Mouse (Mus musculus): ENCODE measurements at regions not wholly inside any gene's neighbourhood (a gene's known extent, or its start where the extent isn't known, plus 50 kb on each side); places are given as distances from the start of the nearest gene placed in this dataset.
"Not testable (repeated sequence)": the region's sequence is repeated elsewhere in the genome, so short reads cannot be mapped to it uniquely, and the experiment has no call there.

DNA sequence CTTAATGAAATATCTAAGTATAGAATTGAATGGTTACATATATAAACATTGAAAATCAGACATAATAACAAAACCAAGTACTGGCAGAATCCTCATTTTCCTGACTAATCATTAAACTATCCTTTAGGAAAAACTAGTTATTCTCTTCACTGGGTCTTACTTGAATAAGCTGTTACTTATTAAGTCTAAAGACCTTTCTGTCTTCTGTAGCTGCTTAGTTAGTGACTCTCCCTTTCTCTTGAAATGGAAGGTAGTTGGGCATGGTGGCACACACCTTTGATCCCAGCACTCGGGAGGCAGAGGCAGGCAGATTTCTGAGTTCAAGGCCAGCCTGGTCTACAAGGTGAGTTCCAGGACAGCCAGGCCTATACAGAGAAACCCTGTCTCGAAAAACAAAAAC lies 135.9 kb upstream of the Abcb5 start:
- DNase-seq = not testable (repeated sequence)

DNA sequence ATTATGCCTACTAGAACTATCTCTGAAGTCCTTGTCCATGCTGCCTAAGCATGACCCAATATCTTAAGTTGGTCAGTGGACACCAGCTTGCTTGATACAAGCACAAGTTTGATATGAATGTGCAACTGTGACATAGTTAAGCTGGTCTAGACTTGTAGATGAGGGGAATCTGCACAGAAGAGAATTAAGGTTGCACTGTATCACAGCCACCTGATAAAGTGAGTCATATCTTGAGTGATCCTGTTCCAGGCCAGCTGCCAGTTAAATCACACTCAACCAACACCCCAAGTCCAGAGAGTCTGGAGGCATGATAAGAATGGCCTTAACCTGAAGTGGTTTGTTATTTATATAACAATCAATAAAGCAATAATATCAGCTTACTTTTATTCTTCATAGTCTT lies 133.5 kb upstream of the Abcb5 start:
- DNase-seq = no peak

DNA sequence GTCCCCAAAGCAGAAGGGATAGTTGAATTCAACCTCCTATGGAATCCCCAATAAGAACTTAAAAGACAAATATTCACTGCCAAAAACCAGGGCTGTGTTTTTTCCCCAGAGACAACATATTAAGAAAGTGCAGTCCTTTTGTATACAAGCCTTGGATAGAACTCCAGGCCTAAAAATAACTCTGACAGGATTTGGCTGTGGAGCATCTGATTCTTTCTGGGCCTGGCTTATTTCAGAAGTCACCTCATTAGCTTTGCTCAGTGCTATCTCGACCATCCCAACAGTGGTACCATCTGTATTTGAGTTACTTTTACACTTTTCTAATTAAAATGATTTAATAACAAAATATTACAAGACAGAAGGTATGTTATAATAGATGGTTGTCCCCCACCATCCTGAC lies 131.6 kb upstream of the Abcb5 start:
- no peak for DNase-seq

DNA sequence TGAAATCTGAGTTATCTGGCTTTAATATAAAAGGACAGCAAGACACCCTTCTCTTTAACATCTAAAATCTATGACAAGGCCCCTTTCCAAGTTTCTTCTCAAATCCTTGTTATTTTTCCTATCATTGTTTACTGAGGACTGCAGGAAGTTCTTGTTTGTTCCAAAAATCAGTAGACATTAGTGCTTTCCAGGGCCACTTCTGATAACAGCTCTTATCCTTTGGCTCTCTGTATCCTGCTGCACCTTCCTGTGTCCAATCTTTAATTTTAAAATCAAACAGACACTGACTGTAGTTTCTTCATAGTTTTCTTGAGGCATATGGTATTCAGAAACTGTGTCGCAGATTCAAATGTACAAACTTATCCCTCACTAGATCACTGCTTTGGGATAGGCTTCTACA lies 128.1 kb upstream of the Abcb5 start:
- DNase-seq = no peak

DNA sequence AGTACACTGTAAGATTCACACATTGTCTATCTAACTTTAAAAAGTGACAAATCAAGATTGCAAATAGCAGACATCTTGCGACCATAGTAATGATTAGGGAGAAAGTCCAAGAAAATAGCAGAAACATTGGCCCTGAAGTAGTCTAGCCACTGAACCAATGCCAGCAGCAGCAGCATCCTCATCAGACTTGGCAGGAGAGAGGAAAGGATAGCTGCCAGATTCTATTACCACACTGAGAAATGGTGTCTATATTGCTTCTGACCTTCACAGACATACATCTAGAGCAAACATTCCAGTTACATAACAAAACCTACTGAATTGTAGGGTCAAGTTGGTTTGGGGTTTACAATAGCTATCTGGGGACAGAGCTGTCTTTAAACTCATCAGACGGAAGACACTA lies 127.2 kb upstream of the Abcb5 start:
- no peak for DNase-seq

DNA sequence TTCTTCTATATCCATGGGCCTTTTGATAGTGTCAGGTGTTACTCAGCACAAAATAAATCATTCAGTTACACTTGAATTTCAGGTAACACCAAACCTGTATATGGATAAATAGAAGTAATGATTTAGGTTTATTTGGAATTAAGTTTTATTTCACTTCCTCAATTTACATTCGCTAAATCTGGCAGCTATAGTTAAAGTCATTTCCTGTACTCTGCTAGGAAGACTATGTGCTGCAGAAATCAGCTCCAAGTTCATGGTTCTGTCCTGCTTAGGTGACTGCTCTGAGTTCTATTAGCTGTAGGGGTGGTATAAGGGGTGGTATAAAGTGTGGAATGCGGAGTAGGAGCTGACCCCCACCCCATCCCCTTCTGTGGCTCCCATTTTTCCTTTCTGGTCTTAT lies 123.1 kb upstream of the Abcb5 start:
- DNase-seq = no peak

DNA sequence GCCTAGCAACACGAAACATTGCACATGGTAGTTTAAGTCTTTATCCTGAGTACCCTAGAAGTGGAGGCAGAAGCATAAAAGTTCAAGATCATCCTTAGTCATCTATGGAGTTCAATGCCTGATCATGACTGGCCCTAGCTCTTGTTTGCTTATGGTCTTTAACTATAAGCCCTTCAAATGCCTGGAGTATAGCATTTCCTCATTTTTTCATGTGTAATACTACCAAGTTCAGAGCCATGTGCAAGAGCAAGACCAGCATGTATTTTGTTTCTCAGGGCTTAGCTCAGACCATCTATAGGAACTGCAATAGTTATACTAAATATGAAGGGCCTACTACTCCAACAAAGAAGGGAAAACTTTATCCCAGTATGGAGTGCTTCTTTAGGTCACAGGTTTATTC lies 122.4 kb upstream of the Abcb5 start:
- no peak for DNase-seq

DNA sequence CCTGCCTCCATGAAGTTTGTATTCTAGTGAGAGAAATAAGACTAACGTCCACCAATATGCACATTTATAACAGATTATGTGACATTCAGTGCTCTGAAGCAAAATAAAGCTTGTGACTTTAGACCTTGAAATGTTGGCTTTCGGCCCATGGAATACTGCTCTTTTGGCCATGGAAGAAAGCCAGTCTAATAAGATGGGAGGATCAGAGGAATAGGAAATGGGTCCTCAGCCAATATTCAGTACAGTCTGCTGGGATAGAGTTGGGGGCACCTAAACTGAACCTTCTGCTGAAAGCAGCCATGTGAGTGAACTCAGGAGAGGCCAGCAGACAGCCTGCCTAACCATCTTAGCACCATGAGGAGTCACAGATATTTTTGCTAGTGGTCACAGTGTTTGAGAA lies 118.6 kb upstream of the Abcb5 start:
- peak; percentile 49 to 63 for DNase-seq

DNA sequence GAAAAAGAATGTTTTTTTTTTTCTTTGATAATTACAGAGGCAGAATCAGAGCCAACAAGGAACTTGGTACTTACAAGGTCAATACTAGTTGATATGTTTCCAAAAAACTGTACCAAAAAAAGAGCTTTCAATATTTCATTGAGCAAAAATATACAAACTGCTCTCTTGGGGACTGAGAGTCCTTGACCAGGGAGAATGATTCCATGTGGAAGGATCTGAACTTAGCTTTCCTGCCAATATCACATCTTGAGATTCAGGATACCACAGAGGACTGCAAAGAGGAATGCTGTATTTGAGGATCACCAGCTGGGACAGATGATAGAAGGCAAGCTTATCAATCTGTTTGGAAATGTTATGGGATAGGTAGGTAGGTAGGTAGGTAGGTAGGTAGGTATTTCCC lies 116.6 kb upstream of the Abcb5 start:
- peak in 1 of 2 experiments; percentile 8 for DNase-seq

DNA sequence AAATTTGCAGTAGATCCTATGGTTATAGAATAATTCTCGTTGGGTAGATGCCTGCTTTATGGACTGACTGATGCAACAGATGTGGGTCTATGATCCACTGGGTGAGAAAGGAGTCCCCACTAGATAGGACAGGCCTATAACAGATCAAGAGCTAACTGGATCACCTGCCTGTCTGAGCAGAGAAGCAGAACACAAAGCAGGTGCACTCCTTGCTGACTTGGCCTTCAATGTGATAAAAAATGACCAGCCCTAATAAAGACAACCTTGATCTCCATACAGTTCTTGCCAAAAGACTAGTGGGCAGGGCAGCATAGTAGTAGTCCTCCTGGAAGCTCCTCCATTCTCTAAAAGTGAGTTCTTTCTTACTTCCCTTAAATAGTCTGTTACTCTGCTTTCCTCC lies 109.6 kb upstream of the Abcb5 start:
- DNase-seq = no peak

DNA sequence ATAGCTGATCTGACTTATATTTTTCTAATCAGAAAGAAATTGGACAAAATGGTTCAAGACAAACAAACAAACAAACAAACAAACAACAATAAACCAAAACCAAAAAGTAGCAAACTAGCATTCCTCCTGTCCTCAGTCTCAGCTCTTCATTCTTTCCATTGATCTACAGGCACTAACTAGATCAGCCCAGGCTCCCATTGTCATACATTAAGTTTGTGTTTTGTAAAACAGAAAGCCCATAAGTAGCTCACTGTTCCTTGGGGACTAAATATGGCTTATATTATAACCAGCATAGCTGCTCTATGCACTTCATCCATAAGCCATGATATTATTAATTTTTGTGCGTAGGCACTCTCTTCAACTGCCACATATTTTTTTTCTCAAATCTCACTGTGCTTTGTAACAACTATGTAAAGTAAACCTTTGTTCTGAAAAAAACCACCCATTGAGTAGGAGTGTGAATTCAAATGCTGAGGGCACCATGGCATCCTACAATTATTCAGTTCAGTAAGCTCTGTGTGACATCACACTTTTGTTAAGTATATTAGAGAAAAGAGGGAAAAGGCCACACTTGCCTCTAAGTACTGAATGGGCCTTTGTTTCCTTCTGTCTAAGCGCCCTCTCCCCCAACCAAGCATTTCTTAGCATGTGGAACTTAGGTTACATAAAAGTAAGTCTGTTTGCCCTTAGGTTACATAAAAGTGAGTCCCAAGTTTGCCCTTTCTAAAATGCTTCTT lies 108.7 kb upstream of the Abcb5 start:
- no peak for DNase-seq

DNA sequence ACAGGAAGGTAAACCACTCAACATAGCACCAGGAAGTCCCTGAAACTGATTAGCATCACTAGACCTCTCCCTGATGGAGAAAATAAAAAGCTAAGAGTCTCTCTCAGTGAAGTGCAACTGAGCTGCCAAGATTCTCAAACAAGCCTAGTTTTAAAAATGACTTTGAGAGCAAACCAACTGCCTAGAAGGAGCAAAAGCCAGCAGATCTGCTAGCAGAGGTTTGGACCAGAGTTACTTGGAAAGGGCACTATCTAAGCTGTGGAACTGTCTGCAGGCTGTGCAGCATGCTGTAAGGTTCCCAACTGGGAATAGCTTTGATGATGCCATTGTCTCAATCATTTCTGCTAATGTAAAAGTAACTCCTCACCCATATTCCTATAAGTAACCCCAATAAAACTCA lies 107.9 kb upstream of the Abcb5 start:
- no peak for DNase-seq

DNA sequence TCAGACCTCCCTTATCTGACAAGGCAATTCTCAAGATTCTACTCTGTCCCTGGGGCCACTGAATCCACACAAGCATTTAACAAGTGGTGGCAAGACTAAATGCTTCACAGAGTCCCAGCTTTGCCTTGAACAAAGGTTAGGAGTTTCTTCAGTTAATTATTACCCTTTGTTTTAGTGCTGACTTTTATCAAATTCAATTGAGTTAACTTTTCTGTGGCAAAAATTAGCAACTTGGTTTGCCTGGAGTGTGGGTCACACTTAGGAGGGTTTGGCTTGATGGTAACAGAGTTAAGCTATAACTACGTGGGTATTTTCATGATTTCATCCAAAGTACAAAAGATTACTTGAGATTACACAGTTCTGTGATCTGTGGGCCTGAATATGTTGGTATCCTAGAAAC lies 104.7 kb upstream of the Abcb5 start:
- DNase-seq = no peak

DNA sequence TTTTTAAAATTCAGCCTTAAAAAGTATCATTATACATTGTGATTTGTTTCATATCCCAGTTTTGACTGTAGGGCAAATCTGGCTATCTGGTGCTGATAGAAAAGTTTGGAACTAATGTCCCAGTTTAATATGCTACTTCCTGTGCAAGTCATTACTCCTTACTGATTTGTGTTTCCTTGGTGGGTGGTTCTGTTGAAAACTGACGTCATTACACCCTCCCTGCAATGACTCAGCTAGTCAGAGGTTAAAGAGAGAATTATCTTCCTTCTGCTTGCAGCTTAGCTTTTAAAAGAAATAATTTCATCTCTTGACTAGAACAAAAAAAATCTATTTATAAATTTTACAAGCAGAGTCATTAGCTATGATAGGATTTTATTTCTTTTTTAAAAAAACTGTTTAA lies 104.2 kb upstream of the Abcb5 start:
- peak in 1 of 2 experiments; percentile 9 for DNase-seq

DNA sequence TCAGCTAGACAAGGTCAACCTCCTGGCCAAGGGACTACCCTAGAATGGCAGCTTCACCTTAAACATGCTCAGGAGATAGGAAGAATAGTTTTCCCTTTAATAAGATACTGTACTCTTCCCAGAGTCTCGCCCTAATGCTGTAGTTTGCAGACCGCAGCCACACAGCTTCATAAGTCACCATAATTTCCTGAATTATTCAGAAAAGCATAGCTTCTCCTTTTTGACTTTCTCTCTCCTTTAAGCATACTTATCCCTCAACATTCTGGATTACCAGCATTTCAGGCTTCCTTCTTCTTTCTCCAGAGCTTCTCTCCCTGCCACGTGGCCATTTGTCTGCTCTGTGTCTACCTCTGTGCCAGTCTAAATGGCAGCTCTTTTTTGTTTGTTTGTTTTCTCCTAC lies 103.5 kb upstream of the Abcb5 start:
- DNase-seq = no peak

DNA sequence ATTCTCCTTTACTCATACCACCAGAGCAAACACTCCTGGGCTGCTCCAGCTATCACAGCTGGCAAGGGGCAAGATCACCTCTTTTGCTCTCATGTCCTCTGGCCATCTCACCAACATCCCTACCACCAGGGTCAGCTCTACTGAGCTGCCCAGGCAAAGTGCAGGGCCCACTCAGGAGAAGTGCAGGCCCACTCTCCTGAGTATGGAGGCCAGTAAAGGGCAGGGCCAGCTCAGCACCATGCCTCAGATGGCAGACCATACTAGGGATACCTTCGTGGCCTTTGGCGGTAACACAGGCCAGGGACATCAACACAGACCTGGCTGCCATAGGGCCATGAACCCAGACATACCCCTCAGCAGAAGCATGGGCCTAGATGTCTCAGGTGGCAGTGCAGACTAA lies 101.9 kb upstream of the Abcb5 start:
- DNase-seq = no peak

DNA sequence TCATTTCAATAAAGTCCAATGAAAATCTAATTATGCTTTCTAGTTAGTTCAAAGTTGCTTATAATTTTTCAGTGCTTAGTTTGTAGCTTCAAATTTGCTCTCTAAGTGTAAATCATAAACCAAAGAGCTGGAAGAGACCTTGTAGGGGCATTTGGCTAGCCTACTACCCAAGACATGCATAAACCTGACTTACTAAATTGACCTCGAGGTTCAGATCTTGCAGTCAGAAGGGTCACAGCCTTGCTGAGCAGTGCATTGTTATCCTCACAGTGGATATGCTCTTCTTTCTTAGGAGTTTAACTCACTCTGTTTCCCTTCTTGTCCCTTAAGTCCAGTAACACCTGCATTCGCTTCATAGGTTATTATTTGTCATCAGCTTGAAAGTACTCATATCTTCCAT lies 96.7 kb upstream of the Abcb5 start:
- DNase-seq = no peak

DNA sequence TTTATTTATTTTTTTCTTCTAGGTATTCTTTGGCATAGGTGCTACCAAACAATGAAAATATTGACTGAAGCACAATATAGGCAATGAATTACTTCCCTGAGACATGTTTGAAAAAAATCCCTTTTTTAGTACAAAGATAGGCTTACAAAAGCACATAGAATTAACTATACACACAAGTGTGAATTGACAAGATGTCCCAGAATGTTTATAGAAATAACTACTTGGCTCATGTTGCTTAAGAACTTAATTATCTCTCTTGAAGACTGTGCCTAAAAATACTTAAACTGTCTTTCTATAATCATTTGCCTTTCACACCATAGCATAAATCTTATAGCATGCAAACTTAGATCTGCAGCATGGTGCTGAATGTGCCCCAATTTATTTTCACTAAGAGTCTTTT lies 96.3 kb upstream of the Abcb5 start:
- no peak for DNase-seq

DNA sequence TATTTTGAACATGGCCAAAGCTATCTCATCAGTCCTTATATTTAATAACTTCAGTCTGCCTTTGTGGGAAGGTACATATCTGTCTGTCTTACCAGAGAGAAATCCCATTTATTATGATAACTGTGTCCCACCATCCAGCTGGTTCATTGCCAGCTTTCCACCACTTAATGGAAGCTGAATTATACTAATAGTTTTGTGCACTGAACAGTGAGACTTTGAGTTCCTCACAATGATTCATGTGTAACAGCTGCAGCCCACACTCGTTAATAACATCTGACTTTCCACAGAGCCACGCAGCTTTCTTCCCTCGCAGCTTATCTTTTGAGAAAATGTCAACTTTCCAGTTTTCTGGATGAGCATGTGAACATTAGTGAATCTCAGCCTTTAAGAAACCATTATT lies 88.3 kb upstream of the Abcb5 start:
- no peak for DNase-seq

DNA sequence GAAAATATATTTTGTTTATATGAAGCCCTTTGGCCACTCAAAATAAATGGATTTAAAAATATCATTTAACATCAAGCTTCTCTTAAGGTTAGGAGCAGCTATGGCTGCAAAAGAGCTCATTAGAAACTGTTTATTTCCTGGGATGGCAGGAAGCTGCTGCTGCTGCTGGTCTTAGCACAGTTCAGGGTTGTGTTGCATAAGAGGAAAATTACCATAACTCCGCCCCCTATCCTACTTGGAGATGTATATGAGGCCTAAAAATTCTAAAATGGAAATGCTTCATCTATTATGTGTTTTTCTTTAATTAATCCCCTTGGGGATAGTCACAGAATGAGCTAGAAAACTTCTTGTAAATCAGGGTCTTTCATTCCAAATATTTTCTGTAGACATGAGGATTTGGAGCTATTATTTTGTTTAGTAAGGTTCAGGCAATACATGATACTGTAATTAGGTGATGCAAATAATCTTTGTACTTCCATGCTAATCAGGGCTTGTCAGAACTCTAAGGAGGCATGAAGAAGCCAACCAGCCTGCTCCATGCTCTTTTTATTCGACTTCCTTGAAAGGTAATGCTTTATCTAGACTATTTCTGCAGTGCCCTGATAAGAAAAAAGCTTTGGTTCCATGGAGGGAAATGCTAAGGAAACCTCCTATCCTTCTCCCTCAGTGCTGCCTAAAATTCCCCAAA lies 85.6 kb upstream of the Abcb5 start:
- DNase-seq = no peak

DNA sequence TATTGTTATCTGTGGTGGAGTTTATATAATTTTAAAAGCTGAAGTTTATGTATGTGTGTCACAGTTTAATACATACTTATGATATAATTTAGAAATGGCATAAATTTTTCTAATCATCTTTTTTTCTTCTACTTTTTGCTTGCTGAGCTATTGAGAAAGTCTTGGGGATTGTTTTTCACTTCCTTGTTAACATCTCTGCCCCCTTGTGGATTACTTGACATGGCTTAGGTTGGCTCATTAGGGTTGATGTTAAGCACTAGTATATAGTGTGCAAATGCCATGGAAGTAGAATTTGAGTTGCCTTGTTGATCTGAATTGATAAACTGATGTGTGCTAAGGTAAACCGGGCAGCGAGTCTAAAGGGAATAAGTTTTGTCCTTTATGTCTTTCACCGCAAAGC lies 72.1 kb upstream of the Abcb5 start:
- DNase-seq = no peak

DNA sequence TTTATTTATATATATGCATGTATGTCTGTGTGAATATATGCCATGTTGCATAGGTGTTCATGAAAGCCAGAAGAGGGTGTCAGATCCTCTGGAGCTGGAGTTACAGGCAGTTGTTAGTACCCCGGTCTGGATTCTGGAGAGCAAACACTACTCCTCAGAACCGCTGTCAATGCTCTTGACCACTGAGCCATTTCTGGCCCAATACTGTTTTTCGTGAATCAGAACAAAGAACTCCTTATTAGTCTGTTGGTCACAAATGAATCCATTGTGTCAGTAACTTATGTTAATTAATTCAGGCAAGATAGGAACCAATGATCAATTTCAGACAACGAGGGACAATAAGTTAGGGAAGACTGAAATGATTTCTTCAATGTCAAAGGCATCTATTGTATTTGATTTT lies 68.6 kb upstream of the Abcb5 start:
- DNase-seq = no peak

DNA sequence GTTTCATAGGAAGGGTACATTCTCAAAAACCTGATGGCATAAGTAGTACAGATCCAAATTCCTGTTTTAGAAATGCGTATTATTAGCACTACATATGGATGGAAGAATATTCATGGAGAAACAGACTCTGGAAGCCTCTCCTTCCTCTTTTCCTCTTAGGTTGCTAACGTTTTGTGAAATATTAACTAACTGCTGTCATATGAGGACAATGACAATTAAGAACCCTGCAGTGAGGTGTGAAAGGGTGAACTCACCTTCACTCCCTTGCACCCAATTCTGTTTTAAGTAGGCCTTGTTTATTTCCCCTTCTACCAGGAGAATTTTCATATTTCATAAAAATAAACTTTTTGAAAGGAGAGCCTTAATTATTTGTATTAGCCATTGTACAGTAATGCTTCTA lies 62.5 kb upstream of the Abcb5 start:
- DNase-seq = no peak

DNA sequence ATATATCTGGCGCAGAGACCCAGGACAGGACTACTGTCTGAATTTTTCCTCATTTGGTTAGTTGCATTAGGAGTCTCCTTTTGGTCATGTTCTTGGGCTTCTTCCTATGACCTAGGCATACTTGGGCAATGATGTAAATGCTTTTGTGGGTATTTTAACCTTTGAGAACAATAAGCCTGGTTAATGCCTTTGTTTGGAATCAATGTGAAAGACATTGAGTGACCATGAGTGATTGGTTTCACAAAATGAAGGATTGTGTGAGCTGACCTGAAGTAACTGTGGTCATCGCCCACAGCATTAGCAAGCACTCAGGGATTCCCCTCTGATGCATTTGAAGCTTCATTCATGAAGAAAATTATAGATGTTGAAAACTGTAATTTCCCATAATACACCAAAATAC lies 61.9 kb upstream of the Abcb5 start:
- DNase-seq = no peak
